Mouse (Mus musculus) liver, embryonic 14 days (tissue): ENCODE measurements around the gene Capns2. TPM values are rescaled to one million over a fixed set of nuclear protein-coding genes. Genes with fewer than 3 reads are reported as not detected.

Experiments
- polyA plus RNA-seq: library from polyadenylated mRNA; depleted of rRNA; stranded (reverse); fragments of >200 nt; gene quantifications from 2 replicates; pipeline ENCODE4 v1.2.3, GENCODE M21; 2012; rRNA removed

Capns2 gene
- 0.03 and 0.07 TPM in 2 replicates for polyA plus RNA-seq

DNA sequence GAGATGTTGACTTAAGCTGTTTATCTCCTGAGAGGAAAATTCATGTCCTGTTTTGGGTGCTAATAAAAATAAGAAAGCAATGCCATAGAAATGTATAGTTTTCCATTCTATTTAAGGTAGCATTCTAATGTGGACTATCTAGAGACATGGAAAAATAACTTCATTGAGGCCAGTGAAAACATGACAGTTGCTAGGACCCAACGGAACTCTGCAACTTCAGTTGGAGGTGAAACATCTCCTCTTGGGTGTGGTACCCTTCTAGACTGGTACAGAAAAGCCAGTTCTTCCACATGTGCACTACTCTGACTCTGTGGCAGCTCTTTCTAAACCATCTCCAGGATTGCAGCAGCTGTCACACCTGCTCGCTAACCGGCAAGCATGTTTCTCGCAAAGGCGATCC is at the start of gene Capns2:
Gene Capns2 (plus strand): TSS at position 301 of the 400 bp plus-strand sequence.

DNA sequence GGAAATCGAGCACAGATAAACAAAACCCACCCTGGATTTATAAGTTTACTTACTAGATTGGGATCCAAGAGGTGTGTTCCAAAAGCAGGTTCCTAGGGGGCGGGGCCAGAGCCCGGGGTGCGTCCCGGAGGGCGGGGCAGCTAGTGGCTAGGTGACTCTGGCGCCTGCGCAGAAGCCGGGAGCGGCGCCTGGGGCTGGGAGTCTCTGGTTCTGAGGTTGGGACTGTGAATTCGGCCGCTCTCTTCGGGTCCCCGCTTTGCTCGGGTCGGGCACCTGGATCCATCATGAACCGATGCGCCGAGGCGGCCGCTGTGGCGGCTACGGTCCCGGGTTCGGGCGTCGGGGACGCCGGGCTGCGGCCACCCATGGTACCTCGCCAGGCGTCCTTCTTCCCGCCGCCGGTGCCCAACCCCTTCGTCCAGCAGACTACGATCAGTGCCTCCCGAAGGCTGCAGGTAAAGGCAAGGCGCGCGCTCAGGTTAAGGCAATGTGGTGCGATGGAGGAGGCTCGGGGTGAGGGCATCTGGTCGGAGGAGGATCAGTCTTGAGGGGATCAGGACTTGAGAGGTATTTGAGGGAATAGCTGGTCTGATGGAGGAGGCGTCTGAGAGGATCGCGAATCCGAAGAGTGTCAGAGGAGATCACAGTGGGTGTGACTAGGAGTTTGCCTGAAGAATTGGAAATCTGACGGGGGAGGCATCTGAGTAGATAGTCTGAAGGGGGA is 45.9 kb upstream of the Capns2 start, which contains the start of gene Lpcat2:
Gene Lpcat2 (plus strand): TSS at position 169 of the 724 bp plus-strand sequence.

Other genes starting within 250 kb of the Capns2 start
- gene Irx6, start 227.1 kb upstream of the Capns2 start, polyA plus RNA-seq, result not detected in 2 replicates
- 4.5 and 6.5 TPM in 2 replicates for gene Mmp2, start 74.1 kb upstream of the Capns2 start, polyA plus RNA-seq
- gene Lpcat2, start 46.1 kb upstream of the Capns2 start, polyA plus RNA-seq, result 1.5 and 1.6 TPM in 2 replicates
- under 0.01 TPM in 2 replicates for gene Slc6a2, start 58.7 kb downstream of the Capns2 start, polyA plus RNA-seq
- not detected in 2 replicates for gene Ces1a, start 146.8 kb downstream of the Capns2 start, polyA plus RNA-seq
- not detected in 2 replicates for gene Ces1b, start 178.6 kb downstream of the Capns2 start, polyA plus RNA-seq
- 1.5 and 1.6 TPM in 2 replicates for gene Ces1c, start 229.9 kb downstream of the Capns2 start, polyA plus RNA-seq